Mouse (Mus musculus) liver, embryonic 11.5 days (tissue): ENCODE results near the gene Gm11562. TPM values are rescaled to one million over a fixed set of nuclear protein-coding genes. Genes with fewer than 3 reads are reported as not detected.
"Not testable (repeated sequence)": the region's sequence is repeated elsewhere in the genome, so short reads cannot be mapped to it uniquely, and the experiment has no call there.

Experiments used
- ATAC-seq: fragments of 200-750 bp; cut with Nextera tagmentation; replicated peaks from 2 replicates; pipeline ENCODE4 v1.8.0; 2017; ENCODE audit warnings: moderate number of reproducible peaks, mild to moderate bottlenecking, moderate TSS enrichment, moderate library complexity; ENCODE audit not compliant: low FRiP score
- DNase-seq: peaks from one replicate; pipeline ENCODE4 v3.0.0-alpha.2; 2017; ENCODE audit warnings: low spot score
- H3K27ac ChIP-seq: fragments of 300-500 bp; sonication (generic); 2 replicates; pipeline ENCODE4 v1.5.1; 2014; ENCODE audit warnings: mild to moderate bottlenecking, low read depth, low read length, control low read depth
- H3K27me3 ChIP-seq: fragments of 300-500 bp; sonication (generic); replicated peaks from 2 replicates; pipeline ENCODE4 v1.6.1; 2014; ENCODE audit warnings: low read length, mixed read lengths; ENCODE audit not compliant: control insufficient read depth, insufficient read depth
- H3K36me3 ChIP-seq: fragments of 300-500 bp; sonication (generic); 2 replicates; pipeline ENCODE4 v1.6.1; 2014; ENCODE audit warnings: mild to moderate bottlenecking, low read length, moderate library complexity, mixed read lengths; ENCODE audit not compliant: control insufficient read depth, insufficient read depth
- H3K4me1 ChIP-seq: fragments of 300-500 bp; sonication (generic); replicated peaks from 2 replicates; pipeline ENCODE4 v1.6.1; 2014; ENCODE audit warnings: low read length, mixed read lengths; ENCODE audit not compliant: control insufficient read depth, insufficient read depth
- H3K4me2 ChIP-seq: fragments of 300-500 bp; sonication (generic); 2 replicates; pipeline ENCODE4 v1.6.1; 2014; ENCODE audit warnings: mild to moderate bottlenecking, control low read depth, moderate library complexity
- H3K4me3 ChIP-seq: fragments of 300-500 bp; sonication (generic); 2 replicates; pipeline ENCODE4 v1.5.1; 2014; ENCODE audit warnings: low read depth, low read length, control low read depth
- H3K9ac ChIP-seq: fragments of 300-500 bp; sonication (generic); 2 replicates; pipeline ENCODE4 v1.6.1; 2014; ENCODE audit warnings: low read depth, low read length, control low read depth
- H3K9me3 ChIP-seq: fragments of 300-500 bp; sonication (generic); 2 replicates; pipeline ENCODE4 v1.6.1; 2016; ENCODE audit warnings: low read length, inconsistent platforms, mixed read lengths; ENCODE audit not compliant: control insufficient read depth
- WGBS: fragments of 180-500 bp; shearing (Covaris S2); extraction: QIAGEN DNeasy Blood & Tissue Kit; methylation state at CpG from one replicate; pipeline ENCODE4 v1.1.7; 2014; 5-methylcytosine and 5-hydroxymethylcytosine counted together
- polyA plus RNA-seq: library from polyadenylated mRNA; unstranded; fragments of >200 nt; fragmentation: Nextera tagmentation; extraction: Ambion mirVana; gene quantifications from 2 replicates; pipeline ENCODE4 v1.2.1, GENCODE M21; 2014

Gene Gm11562
- polyA plus RNA-seq, 1 experiment from 2014 or later = not detected

GRCm38 (mm10) chr11:99643635-99644139, 23.5 kb upstream of the Gm11562 start, which contains the start of gene Krtap4-7:
Krtap4-7 (minus strand) TSS chr11:99644089.
- not testable (repeated sequence) for H3K9me3 ChIP-seq, ATAC-seq, H3K36me3 ChIP-seq, DNase-seq, H3K27ac ChIP-seq, H3K27me3 ChIP-seq, H3K4me2 ChIP-seq, H3K9ac ChIP-seq, H3K4me1 ChIP-seq, H3K4me3 ChIP-seq
- WGBS = 82% methylated on average over 9 of the region's 9 CpGs

GRCm38 (mm10) chr11:99640926-99641325, 20.7 kb upstream of the Gm11562 start:
- ATAC-seq = no peak
- WGBS = 32% methylated on average over 1 of the region's 1 CpGs
- no peaks in the 10 kb centered on the region for H3K4me1 ChIP-seq

DNA sequence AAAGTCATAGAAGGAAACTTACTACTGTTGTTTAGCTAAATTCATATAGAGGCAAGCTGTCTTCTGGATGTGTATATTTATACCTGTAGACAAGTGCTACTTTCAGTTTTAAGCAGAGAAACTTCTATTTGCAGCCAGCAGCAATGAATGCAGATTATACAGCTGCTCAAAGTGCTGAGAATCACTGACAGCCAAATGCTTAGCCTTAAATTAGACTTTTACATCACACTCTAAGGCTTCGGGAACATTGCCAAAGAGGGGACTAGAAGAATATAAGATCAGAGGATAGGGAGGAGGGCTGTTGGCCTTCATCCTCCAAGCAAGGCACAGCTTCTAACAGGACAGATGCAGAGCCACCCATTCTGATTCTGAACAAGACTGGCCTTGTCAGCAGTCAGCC, 16.9 kb upstream of the Gm11562 start:
- H3K9me3 ChIP-seq = no peaks in the 10 kb centered on the region
- no peak overlapping the region for H3K4me2 ChIP-seq
- DNase-seq (no peak), ATAC-seq (no peak)
- no peak overlapping the region for H3K9ac ChIP-seq
- 79% methylated on average over 1 of the region's 1 CpGs for WGBS
- no peak overlapping the region for H3K4me3 ChIP-seq
- no peaks in the 10 kb centered on the region for H3K27me3 ChIP-seq
- no peak overlapping the region for H3K27ac ChIP-seq
- no peaks in the 10 kb centered on the region for H3K4me1 ChIP-seq
- no peaks in the 10 kb centered on the region for H3K36me3 ChIP-seq

More at GRCm38 (mm10) chr11:99640926-99641325, 20.7 kb upstream of the Gm11562 start:
- Histone ChIP-seq H3K4me3 (no peak overlapping the region), H3K36me3 (no peaks in the 10 kb centered on the region), H3K27me3 (no peaks in the 10 kb centered on the region), H3K4me2 (no peak overlapping the region), H3K9ac (no peak overlapping the region), H3K9me3 (no peaks in the 10 kb centered on the region), H3K27ac (no peak overlapping the region)
- no peak for DNase-seq

DNA sequence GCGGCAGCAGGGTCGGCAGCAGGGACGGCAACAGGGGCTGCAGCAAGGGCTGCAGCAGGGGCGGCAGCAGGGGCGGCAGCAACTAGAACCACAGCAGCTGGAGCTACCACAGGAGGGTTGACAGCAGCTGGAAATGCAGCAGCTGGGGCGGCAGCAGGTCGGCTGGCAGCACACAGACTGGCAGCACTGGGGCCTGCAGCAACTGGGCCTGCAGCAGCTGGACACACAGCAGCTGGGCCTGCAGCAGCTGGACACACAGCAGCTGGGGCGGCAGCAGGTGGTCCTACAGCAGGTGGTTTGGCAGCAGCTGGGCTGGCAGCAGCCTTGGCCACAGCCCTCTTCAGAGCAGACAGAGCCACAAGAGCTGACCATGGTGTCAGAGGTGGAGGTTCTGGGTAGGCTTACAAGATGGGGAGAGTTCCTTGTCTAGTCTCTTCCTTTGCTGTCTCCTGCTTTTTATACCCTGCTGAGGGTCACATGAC, 14.5 kb upstream of the Gm11562 start, which contains the start of gene Krtap4-2:
Krtap4-2 (minus strand) TSS at position 432 of the 482 bp plus-strand sequence.
- Histone ChIP-seq H3K9ac (no peak within 1 kb of the TSS), H3K4me1 (no peaks in the 10 kb centered on the region), H3K36me3 (no peaks in the 10 kb centered on the region), H3K27ac (no peak within 1 kb of the TSS), H3K9me3 (no peaks in the 10 kb centered on the region), H3K4me2 (no peak within 1 kb of the TSS), H3K4me3 (no peak within 1 kb of the TSS), H3K27me3 (no peaks in the 10 kb centered on the region)
- 47% methylated on average over 8 of the region's 8 CpGs for WGBS
- DNase-seq = no peak
- ATAC-seq = no peak

GRCm38 (mm10) chr11:99633293-99633692, 13.1 kb upstream of the Gm11562 start:
- Histone ChIP-seq H3K4me2 (no peak overlapping the region), H3K27ac (no peak overlapping the region), H3K36me3 (no peaks in the 10 kb centered on the region), H3K27me3 (no peaks in the 10 kb centered on the region), H3K9me3 (no peaks in the 10 kb centered on the region), H3K4me3 (no peak overlapping the region), H3K4me1 (no peaks in the 10 kb centered on the region), H3K9ac (no peak overlapping the region)
- no peak for DNase-seq
- ATAC-seq = no peak
- WGBS = 59% methylated on average over 2 of the region's 2 CpGs

GRCm38 (mm10) chr11:99630890-99631289, 10.7 kb upstream of the Gm11562 start:
- DNase-seq (no peak), ATAC-seq (no peak)
- Histone ChIP-seq H3K9ac (no peak overlapping the region), H3K4me2 (no peak overlapping the region), H3K4me1 (no peaks in the 10 kb centered on the region), H3K27ac (no peak overlapping the region), H3K4me3 (no peak overlapping the region), H3K36me3 (no peaks in the 10 kb centered on the region), H3K27me3 (no peaks in the 10 kb centered on the region), H3K9me3 (no peaks in the 10 kb centered on the region)
- WGBS = 68% methylated on average over 3 of the region's 3 CpGs

DNA sequence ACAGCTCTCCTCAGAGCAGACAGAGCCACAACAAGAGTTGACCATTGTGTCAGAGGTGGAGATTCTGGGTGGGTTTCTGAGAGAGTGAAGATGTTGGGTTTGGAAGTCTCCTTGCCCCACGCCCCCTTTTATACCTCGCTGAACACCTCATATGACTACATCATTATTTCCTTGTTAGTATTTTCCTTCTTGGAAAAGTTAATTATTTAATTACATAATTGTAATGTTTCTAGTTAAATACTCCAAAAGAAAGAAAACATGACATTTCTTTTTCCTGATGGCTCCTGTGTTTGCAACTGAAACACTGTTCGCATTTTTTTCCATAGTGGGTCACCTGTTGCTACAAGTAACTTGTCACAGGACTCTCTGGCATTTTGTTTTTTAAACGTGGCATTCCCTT, 7.9 kb upstream of the Gm11562 start, which contains the start of gene Krtap4-1:
Krtap4-1 (minus strand) TSS at position 101 of the 400 bp plus-strand sequence.
- ATAC-seq = no peak
- WGBS = 76% methylated on average over 4 of the region's 4 CpGs

GRCm38 (mm10) chr11:99614796-99615363, 5.4 kb downstream of the Gm11562 start, which contains the start of gene Krtap2-4:
Krtap2-4 (minus strand) TSS chr11:99614846.
- ATAC-seq (no peak), DNase-seq (no peak)
- Histone ChIP-seq H3K27me3 (no peaks in the 10 kb centered on the region), H3K4me2 (no peak within 1 kb of the TSS), H3K4me1 (no peaks in the 10 kb centered on the region), H3K36me3 (no peaks in the 10 kb centered on the region), H3K4me3 (no peak within 1 kb of the TSS), H3K9ac (no peak within 1 kb of the TSS), H3K27ac (no peak within 1 kb of the TSS), H3K9me3 (no peaks in the 10 kb centered on the region)
- WGBS = 54% methylated on average over 3 of the region's 3 CpGs

More for the DNA sequence above, 7.9 kb upstream of the Gm11562 start, which contains the start of gene Krtap4-1:
- no peak for DNase-seq
- Histone ChIP-seq H3K27ac (no peak within 1 kb of the TSS), H3K4me2 (no peak within 1 kb of the TSS), H3K4me3 (no peak within 1 kb of the TSS), H3K27me3 (no peaks in the 10 kb centered on the region), H3K9me3 (no peaks in the 10 kb centered on the region), H3K36me3 (no peaks in the 10 kb centered on the region), H3K9ac (no peak within 1 kb of the TSS), H3K4me1 (no peaks in the 10 kb centered on the region)

DNA sequence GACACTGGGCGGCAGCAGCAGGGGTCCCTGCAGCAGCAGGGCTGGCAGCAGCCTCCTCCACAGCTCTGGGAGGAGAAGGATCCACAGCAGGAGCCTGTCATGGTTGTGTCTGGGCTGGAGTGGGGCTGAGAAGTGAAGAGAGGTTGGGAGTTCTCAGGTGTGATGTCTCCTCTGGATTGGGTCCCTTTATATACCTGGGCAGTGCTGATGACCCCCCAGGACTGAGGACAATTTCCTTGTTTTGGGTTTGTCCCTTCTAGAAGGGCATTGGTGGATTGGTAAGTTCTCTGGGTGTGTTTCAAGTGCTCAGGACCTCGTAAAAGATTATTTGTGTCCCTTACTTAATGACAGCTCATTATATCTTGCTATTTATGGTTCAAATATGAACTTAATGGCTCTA, 10.1 kb downstream of the Gm11562 start, which contains the start of gene Gm11937:
Gm11937 (minus strand) TSS at position 101 of the 400 bp plus-strand sequence.
- not testable (repeated sequence) for H3K9me3 ChIP-seq, H3K4me2 ChIP-seq, H3K27me3 ChIP-seq, H3K4me1 ChIP-seq, H3K36me3 ChIP-seq, H3K27ac ChIP-seq, ATAC-seq, H3K4me3 ChIP-seq, H3K9ac ChIP-seq, DNase-seq
- WGBS = 49% methylated on average over 2 of the region's 2 CpGs
